Mouse (Mus musculus) intestine, embryonic 16.5 days (tissue): ENCODE measurements around the gene Golga4. TPM values are rescaled to one million over a fixed set of nuclear protein-coding genes. Genes with fewer than 3 reads are reported as not detected.

Source experiments
- ATAC-seq: fragments of 200-750 bp; cut with Nextera tagmentation; 2 replicates; pipeline ENCODE4 v1.8.0; 2017; ENCODE audit warnings: moderate TSS enrichment, moderate library complexity
- H3K27ac ChIP-seq: fragments of 300-500 bp; sonication (generic); 2 replicates; pipeline ENCODE4 v1.5.1; 2014; ENCODE audit warnings: mild to moderate bottlenecking, low read length
- H3K27me3 ChIP-seq: fragments of 300-500 bp; sonication (generic); replicated peaks from 2 replicates; pipeline ENCODE4 v1.6.1; 2014; ENCODE audit warnings: low read length, control low read depth, mixed read lengths; ENCODE audit not compliant: control insufficient read depth, insufficient read depth
- H3K36me3 ChIP-seq: fragments of 300-500 bp; sonication (generic); 2 replicates; pipeline ENCODE4 v1.6.1; 2014; ENCODE audit warnings: low read length, control low read depth; ENCODE audit not compliant: control insufficient read depth, insufficient read depth
- H3K4me1 ChIP-seq: fragments of 300-500 bp; sonication (generic); 2 replicates; pipeline ENCODE4 v1.6.1; 2014; ENCODE audit warnings: low read length, control low read depth, mixed read lengths; ENCODE audit not compliant: control insufficient read depth, insufficient read depth
- H3K4me2 ChIP-seq: fragments of 300-500 bp; sonication (generic); 2 replicates; pipeline ENCODE4 v1.6.1; 2014; ENCODE audit warnings: low read depth, low read length, control low read depth
- H3K4me3 ChIP-seq: fragments of 300-500 bp; sonication (generic); 2 replicates; pipeline ENCODE4 v1.5.1; 2014; ENCODE audit warnings: mild to moderate bottlenecking, low read length
- H3K9ac ChIP-seq: fragments of 300-500 bp; sonication (generic); 2 replicates; pipeline ENCODE4 v1.6.1; 2014; ENCODE audit warnings: low read depth, low read length
- H3K9me3 ChIP-seq: fragments of 300-500 bp; sonication (generic); 2 replicates; pipeline ENCODE4 v1.6.1; 2016; ENCODE audit warnings: low read length, control low read depth; ENCODE audit not compliant: control insufficient read depth
- WGBS: fragments of 180-500 bp; shearing (Covaris S2); extraction: QIAGEN DNeasy Blood & Tissue Kit; methylation state at CpG from one replicate; pipeline ENCODE4 v1.1.7; 2014; 5-methylcytosine and 5-hydroxymethylcytosine counted together
- polyA plus RNA-seq: library from polyadenylated mRNA; unstranded; fragments of >200 nt; fragmentation: Nextera tagmentation; extraction: Ambion mirVana; gene quantifications from 2 replicates; pipeline ENCODE4 v1.2.1, GENCODE M21; 2015

Gene Golga4
- polyA plus RNA-seq, 1 experiment from 2014 or later = 52.2 TPM

- no peak for ATAC-seq
- H3K36me3 ChIP-seq = peaks cover 14% of the 10 kb centered on the region
- 75% methylated on average over 6 of the region's 6 CpGs for WGBS
Observed at GRCm38 (mm10) chr9:118530679-118531078, 24.6 kb downstream of the Golga4 start.

GRCm38 (mm10) chr9:118532516-118533205 lies 26.6 kb downstream of the Golga4 start:
- ATAC-seq = no peak
- Histone ChIP-seq H3K4me1 (no peaks in the 10 kb centered on the region), H3K27me3 (no peaks in the 10 kb centered on the region), H3K4me3 (no peak overlapping the region), H3K4me2 (no peak overlapping the region), H3K9ac (no peak overlapping the region), H3K27ac (no peak overlapping the region), H3K9me3 (no peaks in the 10 kb centered on the region), H3K36me3 (peaks cover 16% of the 10 kb centered on the region)
- WGBS = 89% methylated on average over 7 of the region's 7 CpGs

More at GRCm38 (mm10) chr9:118530679-118531078, 24.6 kb downstream of the Golga4 start:
- no peaks in the 10 kb centered on the region for H3K27me3 ChIP-seq
- no peaks in the 10 kb centered on the region for H3K4me1 ChIP-seq
- no peak overlapping the region for H3K4me2 ChIP-seq
- H3K9me3 ChIP-seq = no peaks in the 10 kb centered on the region
- H3K27ac ChIP-seq = no peak overlapping the region
- no peak overlapping the region for H3K9ac ChIP-seq
- H3K4me3 ChIP-seq = no peak overlapping the region

- Histone ChIP-seq H3K36me3 (peaks cover 20% of the 10 kb centered on the region), H3K27ac (no peak overlapping the region), H3K9me3 (no peaks in the 10 kb centered on the region), H3K4me3 (no peak overlapping the region), H3K9ac (no peak overlapping the region), H3K4me1 (no peaks in the 10 kb centered on the region), H3K4me2 (no peak overlapping the region), H3K27me3 (no peaks in the 10 kb centered on the region)
- WGBS = 89% methylated on average over 6 of the region's 6 CpGs
- no peak for ATAC-seq
Observed at GRCm38 (mm10) chr9:118536946-118537345, 30.9 kb downstream of the Golga4 start.

GRCm38 (mm10) chr9:118537463-118538339 lies 31.6 kb downstream of the Golga4 start:
- H3K36me3 ChIP-seq = peaks cover 20% of the 10 kb centered on the region

GRCm38 (mm10) chr9:118541851-118542250 lies 35.8 kb downstream of the Golga4 start:
- Histone ChIP-seq H3K4me2 (no peak overlapping the region), H3K4me3 (no peak overlapping the region), H3K4me1 (no peaks in the 10 kb centered on the region), H3K9ac (no peak overlapping the region), H3K36me3 (peaks cover 12% of the 10 kb centered on the region; the same call in 1 of the 2 replicates), H3K27me3 (no peaks in the 10 kb centered on the region), H3K9me3 (no peaks in the 10 kb centered on the region), H3K27ac (no peak overlapping the region)
- no peak for ATAC-seq
- WGBS = 92% methylated on average over 8 of the region's 8 CpGs

More at GRCm38 (mm10) chr9:118537463-118538339, 31.6 kb downstream of the Golga4 start:
- Histone ChIP-seq H3K27ac (no peak overlapping the region), H3K4me1 (no peaks in the 10 kb centered on the region), H3K4me3 (no peak overlapping the region), H3K9me3 (no peaks in the 10 kb centered on the region), H3K27me3 (no peaks in the 10 kb centered on the region), H3K9ac (no peak overlapping the region), H3K4me2 (no peak overlapping the region)
- ATAC-seq = no peak
- 78% methylated on average over 9 of the region's 9 CpGs for WGBS

GRCm38 (mm10) chr9:118545146-118545545 lies 39.1 kb downstream of the Golga4 start:
- no peak overlapping the region for H3K9ac ChIP-seq
- WGBS = 76% methylated on average over 6 of the region's 6 CpGs
- peaks cover 8% of the 10 kb centered on the region for H3K36me3 ChIP-seq
- no peak overlapping the region for H3K4me2 ChIP-seq
- H3K4me1 ChIP-seq = no peaks in the 10 kb centered on the region
- no peaks in the 10 kb centered on the region for H3K27me3 ChIP-seq
- no peak overlapping the region for H3K27ac ChIP-seq
- no peaks in the 10 kb centered on the region for H3K9me3 ChIP-seq
- H3K4me3 ChIP-seq = no peak overlapping the region
- no peak for ATAC-seq

GRCm38 (mm10) chr9:118548651-118549050 lies 42.6 kb downstream of the Golga4 start:
- H3K36me3 ChIP-seq = peaks cover 11% of the 10 kb centered on the region
- ATAC-seq = no peak
- no peak overlapping the region for H3K27ac ChIP-seq
- H3K9ac ChIP-seq = no peak overlapping the region
- H3K4me1 ChIP-seq = no peaks in the 10 kb centered on the region
- WGBS = 98% methylated on average over 12 of the region's 12 CpGs
- H3K27me3 ChIP-seq = no peaks in the 10 kb centered on the region
- no peaks in the 10 kb centered on the region for H3K9me3 ChIP-seq
- H3K4me2 ChIP-seq = no peak overlapping the region
- H3K4me3 ChIP-seq = no peak overlapping the region

GRCm38 (mm10) chr9:118556951-118557780 lies 51.1 kb downstream of the Golga4 start:
- no peak overlapping the region for H3K4me2 ChIP-seq
- H3K9ac ChIP-seq = no peak overlapping the region
- H3K9me3 ChIP-seq = no peaks in the 10 kb centered on the region
- WGBS = 81% methylated on average over 24 of the region's 24 CpGs
- no peaks in the 10 kb centered on the region for H3K4me1 ChIP-seq
- no peak for ATAC-seq
- H3K27me3 ChIP-seq = no peaks in the 10 kb centered on the region
- peaks cover 28% of the 10 kb centered on the region for H3K36me3 ChIP-seq
- H3K27ac ChIP-seq = no peak overlapping the region
- no peak overlapping the region for H3K4me3 ChIP-seq

GRCm38 (mm10) chr9:118563356-118563755 lies 57.3 kb downstream of the Golga4 start:
- 96% methylated on average over 11 of the region's 11 CpGs for WGBS
- Histone ChIP-seq H3K4me2 (no peak overlapping the region), H3K4me3 (no peak overlapping the region), H3K4me1 (no peaks in the 10 kb centered on the region), H3K27ac (no peak overlapping the region), H3K36me3 (peaks cover 35% of the 10 kb centered on the region), H3K9me3 (no peaks in the 10 kb centered on the region), H3K27me3 (no peaks in the 10 kb centered on the region), H3K9ac (no peak overlapping the region)
- no peak for ATAC-seq
